Mouse (Mus musculus): Measurements from ENCODE around the gene Rnf146. TPM values are rescaled to one million over a fixed set of nuclear protein-coding genes. Genes with fewer than 3 reads are reported as not detected.
A peak's percentile ranks its signal among the peaks of the same experiment; 100 is the strongest.

Gene Rnf146
- polyA plus RNA-seq, 1 experiment from 2014 or later: 75.4 TPM

DNA sequence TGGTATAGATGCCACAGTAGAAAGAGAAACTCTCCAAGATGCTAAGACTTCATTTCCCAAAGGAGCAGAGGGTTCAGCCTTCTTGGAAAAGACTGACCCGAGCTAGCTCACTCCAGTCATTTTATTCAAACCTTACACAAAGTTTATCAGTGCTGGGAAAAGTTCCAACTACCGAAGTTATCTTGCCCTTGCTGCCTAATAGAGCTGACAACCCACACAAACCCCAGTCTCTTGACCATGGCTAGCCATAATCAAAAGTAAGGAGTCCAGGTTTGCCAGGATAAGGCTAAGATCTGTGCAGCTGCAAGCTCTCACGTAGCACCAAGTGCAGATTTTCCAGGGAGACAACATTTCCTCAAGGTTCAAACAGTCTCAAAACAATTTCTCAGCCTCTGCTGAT, 9.7 kb downstream of the Rnf146 start:
- Histone ChIP-seq H3K9me3 (ENCODE audit: control insufficient read depth, low read length) (no peaks in the 10 kb centered on the region), H3K27ac (ENCODE audit: low read depth, low read length) (no peak overlapping the region), H3K4me2 (ENCODE audit: low read depth) (no peak overlapping the region), H3K4me1 (ENCODE audit: control insufficient read depth, insufficient read depth, low read length) (no peaks in the 10 kb centered on the region), H3K4me3 (ENCODE audit: low read depth, low read length) (no peak overlapping the region), H3K36me3 (ENCODE audit: control insufficient read depth, insufficient read depth, low read length) (no peaks in the 10 kb centered on the region), H3K9ac (ENCODE audit: low read length) (no peak overlapping the region), H3K27me3 (ENCODE audit: control insufficient read depth, insufficient read depth, low read length) (no peaks in the 10 kb centered on the region)
- no peak for DNase-seq (ENCODE audit: low spot score)
- WGBS: 87% methylated on average over 3 of the region's 3 CpGs
- ATAC-seq (ENCODE audit: insufficient read depth, low FRiP score, low TSS enrichment): no peak

DNA sequence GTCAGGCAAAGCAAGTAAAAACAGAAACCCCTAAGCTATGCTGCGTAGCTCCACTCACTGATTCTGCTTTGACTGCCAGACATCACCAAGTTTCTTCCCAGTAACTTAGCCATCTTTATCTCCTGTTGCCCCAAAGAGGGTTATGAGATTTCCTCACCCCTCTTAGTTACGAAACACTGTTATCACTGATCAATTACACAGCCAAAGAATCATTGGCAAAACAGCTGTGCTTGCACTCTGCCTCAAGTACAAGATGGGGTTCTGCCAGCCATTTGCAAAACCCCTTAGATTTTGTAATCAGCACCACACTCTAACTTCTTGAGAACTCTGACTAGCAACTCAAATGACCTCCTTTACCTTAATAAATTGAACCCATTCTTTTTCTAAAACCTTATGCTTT, 10.8 kb downstream of the Rnf146 start:
- no peaks in the 10 kb centered on the region; the same call in 1 of the 2 replicates for H3K36me3 ChIP-seq (ENCODE audit: control insufficient read depth, insufficient read depth, low read length)

DNA sequence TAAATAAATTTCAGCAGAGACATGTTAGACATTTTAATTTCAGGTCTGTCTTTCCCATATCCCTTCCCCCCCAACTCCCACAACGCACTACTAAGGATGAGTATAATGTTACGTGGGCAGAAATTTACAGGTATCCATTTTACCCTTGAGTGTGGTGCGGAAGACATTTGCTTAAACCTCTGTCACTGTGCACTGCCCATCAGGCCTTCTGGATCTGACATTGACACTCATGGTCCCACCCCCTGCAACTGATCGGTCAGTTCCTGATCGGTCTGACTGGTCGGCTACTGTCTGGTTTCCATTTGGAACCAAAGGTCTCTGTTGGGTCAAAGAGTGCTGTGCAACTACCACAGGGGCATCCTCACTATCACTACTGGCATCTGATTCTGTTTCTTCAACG, 15.6 kb downstream of the Rnf146 start:
- DNase-seq (ENCODE audit: low spot score) (no peak), ATAC-seq (ENCODE audit: insufficient read depth, low FRiP score, low TSS enrichment) (no peak)
- Histone ChIP-seq H3K9ac (ENCODE audit: low read length) (no peak overlapping the region), H3K36me3 (ENCODE audit: control insufficient read depth, insufficient read depth, low read length) (peaks cover 2% of the 10 kb centered on the region), H3K4me2 (ENCODE audit: low read depth) (no peak overlapping the region), H3K4me3 (ENCODE audit: low read depth, low read length) (no peak overlapping the region), H3K27ac (ENCODE audit: low read depth, low read length) (no peak overlapping the region), H3K4me1 (ENCODE audit: control insufficient read depth, insufficient read depth, low read length) (no peaks in the 10 kb centered on the region), H3K9me3 (ENCODE audit: control insufficient read depth, low read length) (no peaks in the 10 kb centered on the region), H3K27me3 (ENCODE audit: control insufficient read depth, insufficient read depth, low read length) (no peaks in the 10 kb centered on the region)
- WGBS: 96% methylated on average over 7 of the region's 7 CpGs

More for the DNA sequence above, 10.8 kb downstream of the Rnf146 start:
- Histone ChIP-seq H3K9me3 (ENCODE audit: control insufficient read depth, low read length) (no peaks in the 10 kb centered on the region), H3K27me3 (ENCODE audit: control insufficient read depth, insufficient read depth, low read length) (no peaks in the 10 kb centered on the region), H3K9ac (ENCODE audit: low read length) (no peak overlapping the region), H3K4me2 (ENCODE audit: low read depth) (no peak overlapping the region), H3K4me3 (ENCODE audit: low read depth, low read length) (no peak overlapping the region), H3K4me1 (ENCODE audit: control insufficient read depth, insufficient read depth, low read length) (no peaks in the 10 kb centered on the region), H3K27ac (ENCODE audit: low read depth, low read length) (no peak overlapping the region)
- WGBS: 96% methylated on average over 2 of the region's 2 CpGs
- DNase-seq (ENCODE audit: low spot score): no peak
- ATAC-seq (ENCODE audit: insufficient read depth, low FRiP score, low TSS enrichment): no peak

DNA sequence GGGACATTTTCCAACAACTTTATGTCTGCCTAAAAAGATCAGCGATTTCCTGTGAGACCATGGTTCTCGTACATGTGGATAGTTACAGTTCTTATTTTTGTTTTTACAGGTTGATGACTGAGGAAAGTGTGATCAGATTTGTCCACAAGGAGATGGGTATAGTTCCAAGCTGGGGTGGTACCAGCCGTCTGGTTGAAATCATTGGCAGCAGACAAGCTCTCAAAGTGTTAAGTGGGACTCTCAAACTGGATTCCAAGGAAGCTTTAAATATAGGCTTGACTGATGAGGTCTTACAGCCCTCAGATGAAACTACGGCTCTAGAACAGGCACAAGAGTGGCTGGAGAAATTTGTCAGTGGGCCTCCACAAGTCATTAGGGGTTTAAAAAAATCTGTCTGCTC, 18.0 kb downstream of the Rnf146 start:
- no peak overlapping the region for H3K9ac ChIP-seq (ENCODE audit: low read length)
- H3K4me3 ChIP-seq (ENCODE audit: low read depth, low read length): no peak overlapping the region
- H3K27ac ChIP-seq (ENCODE audit: low read depth, low read length): no peak overlapping the region
- DNase-seq (ENCODE audit: low spot score): no peak
- WGBS: 92% methylated on average over 4 of the region's 4 CpGs
- H3K36me3 ChIP-seq (ENCODE audit: control insufficient read depth, insufficient read depth, low read length): peaks cover 2% of the 10 kb centered on the region
- no peak for ATAC-seq (ENCODE audit: insufficient read depth, low FRiP score, low TSS enrichment)
- H3K9me3 ChIP-seq (ENCODE audit: control insufficient read depth, low read length): no peaks in the 10 kb centered on the region
- H3K27me3 ChIP-seq (ENCODE audit: control insufficient read depth, insufficient read depth, low read length): no peaks in the 10 kb centered on the region
- H3K4me1 ChIP-seq (ENCODE audit: control insufficient read depth, insufficient read depth, low read length): no peaks in the 10 kb centered on the region
- no peak overlapping the region for H3K4me2 ChIP-seq (ENCODE audit: low read depth)

DNA sequence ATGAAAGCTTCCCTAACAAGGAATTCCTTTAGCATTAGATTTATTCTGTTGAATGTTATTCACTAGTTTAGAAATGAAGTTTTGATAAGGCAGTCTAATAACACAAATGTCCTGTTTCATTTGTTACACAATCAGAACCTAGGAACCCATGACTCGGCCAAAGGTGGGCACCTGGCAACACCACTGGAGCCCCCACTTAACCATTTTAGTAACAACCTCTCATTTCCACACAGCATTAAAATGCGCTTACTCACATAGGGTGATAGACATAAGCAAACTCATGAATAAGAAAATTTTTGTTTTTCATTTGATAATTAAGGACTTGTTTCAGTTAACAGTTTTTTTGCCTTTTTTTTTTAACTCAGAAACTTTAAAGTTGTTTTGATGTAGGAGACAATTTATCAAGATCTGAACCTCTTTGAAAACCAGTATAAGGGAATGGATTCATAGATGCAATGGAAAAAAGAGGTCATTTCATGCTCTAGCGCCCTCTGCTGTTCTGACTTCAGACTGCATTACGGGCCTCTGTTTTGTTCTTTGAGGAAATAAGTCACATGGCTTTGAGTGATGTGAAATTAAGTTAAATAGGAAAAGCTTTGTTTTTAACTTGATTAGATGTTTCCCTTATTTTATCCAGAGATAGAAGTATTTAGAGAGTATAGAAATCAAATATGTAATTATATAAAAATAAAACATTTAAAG, 23.7 kb downstream of the Rnf146 start:
- Histone ChIP-seq H3K4me2 (ENCODE audit: low read depth) (no peak overlapping the region), H3K4me3 (ENCODE audit: low read depth, low read length) (no peak overlapping the region), H3K27ac (ENCODE audit: low read depth, low read length) (no peak overlapping the region), H3K27me3 (ENCODE audit: control insufficient read depth, insufficient read depth, low read length) (no peaks in the 10 kb centered on the region), H3K9me3 (ENCODE audit: control insufficient read depth, low read length) (no peaks in the 10 kb centered on the region), H3K4me1 (ENCODE audit: control insufficient read depth, insufficient read depth, low read length) (no peaks in the 10 kb centered on the region), H3K36me3 (ENCODE audit: control insufficient read depth, insufficient read depth, low read length) (no peaks in the 10 kb centered on the region), H3K9ac (ENCODE audit: low read length) (no peak overlapping the region)
- ATAC-seq (ENCODE audit: insufficient read depth, low FRiP score, low TSS enrichment) (peak; percentile 28; the same call in 1 of the 2 replicates), DNase-seq (ENCODE audit: low spot score) (peak; percentile 76)
- 55% methylated on average over 4 of the region's 4 CpGs for WGBS

DNA sequence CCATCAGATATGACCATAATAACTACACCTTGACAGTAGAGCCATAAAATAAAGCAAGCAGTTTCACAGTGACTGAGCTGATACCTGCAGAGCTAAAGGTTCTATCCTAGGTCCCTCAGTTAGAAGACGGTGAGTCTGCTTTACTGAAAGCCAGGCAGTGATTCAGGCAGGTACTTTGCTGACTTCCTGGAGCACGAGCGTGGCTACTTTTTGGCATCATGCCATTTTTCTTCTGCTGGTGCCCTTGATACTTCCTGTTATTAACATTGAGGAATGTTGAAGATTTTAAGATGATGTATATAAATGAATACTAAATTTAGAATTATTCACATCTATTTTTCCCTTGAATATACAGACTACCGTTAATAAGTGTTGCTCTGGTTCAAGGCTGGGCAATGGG, 28.4 kb downstream of the Rnf146 start:
- DNase-seq (ENCODE audit: low spot score): no peak
- H3K36me3 ChIP-seq (ENCODE audit: control insufficient read depth, insufficient read depth, low read length): no peaks in the 10 kb centered on the region
- H3K4me2 ChIP-seq (ENCODE audit: low read depth): no peak overlapping the region
- H3K27me3 ChIP-seq (ENCODE audit: control insufficient read depth, insufficient read depth, low read length): no peaks in the 10 kb centered on the region
- H3K4me1 ChIP-seq (ENCODE audit: control insufficient read depth, insufficient read depth, low read length): no peaks in the 10 kb centered on the region
- H3K9me3 ChIP-seq (ENCODE audit: control insufficient read depth, low read length): no peaks in the 10 kb centered on the region
- WGBS: 88% methylated on average over 4 of the region's 4 CpGs
- no peak for ATAC-seq (ENCODE audit: insufficient read depth, low FRiP score, low TSS enrichment)
- H3K4me3 ChIP-seq (ENCODE audit: low read depth, low read length): no peak overlapping the region
- H3K27ac ChIP-seq (ENCODE audit: low read depth, low read length): no peak overlapping the region
- no peak overlapping the region for H3K9ac ChIP-seq (ENCODE audit: low read length)

DNA sequence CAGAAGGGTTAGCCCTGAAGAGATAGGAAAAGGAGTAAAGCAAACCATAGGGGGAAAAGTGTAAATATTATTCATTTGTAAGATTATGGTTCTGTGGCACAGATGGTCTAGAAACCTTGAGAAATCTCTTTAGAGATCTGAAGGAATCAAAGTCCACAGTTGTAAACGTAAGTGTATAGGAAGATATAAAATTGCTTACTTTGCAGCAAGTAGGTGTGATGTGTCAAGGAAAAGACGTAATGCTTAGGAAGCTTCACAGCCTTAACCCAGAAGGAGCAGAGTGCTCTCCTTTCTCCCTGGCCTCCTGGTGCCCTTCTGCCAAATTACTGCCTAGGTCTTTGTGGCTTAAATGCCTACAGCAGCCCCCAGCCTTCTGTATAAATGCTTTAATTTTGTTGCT, 37.4 kb downstream of the Rnf146 start:
- no peak overlapping the region for H3K27ac ChIP-seq (ENCODE audit: low read depth, low read length)
- H3K4me1 ChIP-seq (ENCODE audit: control insufficient read depth, insufficient read depth, low read length): no peaks in the 10 kb centered on the region
- H3K4me3 ChIP-seq (ENCODE audit: low read depth, low read length): no peak overlapping the region
- WGBS: 85% methylated on average over 2 of the region's 2 CpGs
- no peak overlapping the region for H3K4me2 ChIP-seq (ENCODE audit: low read depth)
- ATAC-seq (ENCODE audit: insufficient read depth, low FRiP score, low TSS enrichment) (no peak), DNase-seq (ENCODE audit: low spot score) (no peak)
- no peak overlapping the region for H3K9ac ChIP-seq (ENCODE audit: low read length)
- no peaks in the 10 kb centered on the region for H3K36me3 ChIP-seq (ENCODE audit: control insufficient read depth, insufficient read depth, low read length)
- H3K9me3 ChIP-seq (ENCODE audit: control insufficient read depth, low read length): no peaks in the 10 kb centered on the region
- no peaks in the 10 kb centered on the region for H3K27me3 ChIP-seq (ENCODE audit: control insufficient read depth, insufficient read depth, low read length)

DNA sequence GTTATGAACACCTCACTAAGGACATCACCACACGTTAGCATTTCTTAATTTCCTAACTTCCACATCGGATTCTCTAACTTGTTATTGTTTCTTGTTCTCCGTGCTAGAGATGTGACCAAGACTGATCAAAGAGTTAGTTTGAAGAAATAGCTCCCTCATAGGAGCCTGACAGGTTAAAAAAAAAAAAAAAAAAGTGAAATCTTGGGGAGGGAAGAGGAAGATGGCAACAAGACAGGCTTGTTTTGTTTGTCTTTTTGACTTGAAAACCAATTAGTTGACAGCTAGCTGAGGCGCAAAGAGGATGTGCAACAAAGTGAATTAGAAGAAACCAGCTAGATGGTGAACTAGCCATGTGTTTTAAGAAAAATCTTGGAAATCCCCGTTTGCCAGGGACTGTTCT, 48.3 kb downstream of the Rnf146 start:
- no peaks in the 10 kb centered on the region for H3K36me3 ChIP-seq (ENCODE audit: control insufficient read depth, insufficient read depth, low read length)
- no peak overlapping the region for H3K27ac ChIP-seq (ENCODE audit: low read depth, low read length)
- WGBS: 41% methylated on average over 5 of the region's 5 CpGs
- no peaks in the 10 kb centered on the region for H3K27me3 ChIP-seq (ENCODE audit: control insufficient read depth, insufficient read depth, low read length)
- DNase-seq (ENCODE audit: low spot score) (no peak), ATAC-seq (ENCODE audit: insufficient read depth, low FRiP score, low TSS enrichment) (no peak)
- H3K4me3 ChIP-seq (ENCODE audit: low read depth, low read length): peak overlapping the region; percentile 60
- H3K4me1 ChIP-seq (ENCODE audit: control insufficient read depth, insufficient read depth, low read length): no peaks in the 10 kb centered on the region
- H3K9me3 ChIP-seq (ENCODE audit: control insufficient read depth, low read length): no peaks in the 10 kb centered on the region
- H3K9ac ChIP-seq (ENCODE audit: low read length): no peak overlapping the region
- peak overlapping the region; percentile 40 for H3K4me2 ChIP-seq (ENCODE audit: low read depth)

DNA sequence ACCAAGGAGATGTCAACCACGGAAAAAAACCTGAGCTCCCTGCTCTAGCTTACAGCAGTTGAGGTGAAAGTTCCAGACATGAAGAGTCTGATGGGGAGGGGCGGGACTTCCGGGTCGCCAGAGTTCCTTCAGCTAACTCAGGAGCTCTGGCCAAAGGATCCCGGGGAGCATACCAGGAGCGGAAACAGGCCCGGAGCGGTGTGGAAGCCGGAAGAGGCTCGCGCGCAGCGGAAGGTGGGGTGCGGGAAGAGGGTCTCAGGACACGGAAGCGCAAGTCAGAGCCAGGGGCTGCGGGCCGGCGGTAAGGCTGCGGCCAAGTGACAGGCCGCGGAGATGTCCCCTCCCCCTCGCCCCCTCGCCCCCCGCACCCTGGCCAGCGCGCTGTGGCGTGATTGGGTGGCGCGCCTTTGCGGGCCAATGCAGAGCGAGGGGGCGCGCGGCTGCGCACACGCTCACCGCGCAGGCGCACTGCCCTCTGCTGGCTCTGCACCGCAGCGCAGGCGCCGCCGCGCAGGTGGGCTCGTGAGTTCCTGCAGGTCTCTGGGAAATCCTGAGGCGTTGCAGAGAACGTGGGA, 49.1 kb downstream of the Rnf146 start, which contains the start of gene Echdc1:
Gene Echdc1, plus strand, starts transcription at position 103 of the 575 bp plus-strand sequence.
- Histone ChIP-seq H3K27me3 (ENCODE audit: control insufficient read depth, insufficient read depth, low read length) (no peaks in the 10 kb centered on the region), H3K27ac (ENCODE audit: low read depth, low read length) (peak within 1 kb of the TSS; percentile 77; the same call in 1 of the 2 replicates), H3K36me3 (ENCODE audit: control insufficient read depth, insufficient read depth, low read length) (no peaks in the 10 kb centered on the region), H3K4me3 (ENCODE audit: low read depth, low read length) (peak within 1 kb of the TSS; percentile 60), H3K9me3 (ENCODE audit: control insufficient read depth, low read length) (no peaks in the 10 kb centered on the region), H3K4me2 (ENCODE audit: low read depth) (peak within 1 kb of the TSS; percentile 40), H3K4me1 (ENCODE audit: control insufficient read depth, insufficient read depth, low read length) (no peaks in the 10 kb centered on the region), H3K9ac (ENCODE audit: low read length) (peak within 1 kb of the TSS; percentile 77)
- DNase-seq (ENCODE audit: low spot score): peak; percentile 94
- under 1% methylated on average over 44 of the region's 49 CpGs for WGBS
- peak; percentile 99 for ATAC-seq (ENCODE audit: insufficient read depth, low FRiP score, low TSS enrichment)

Measured in neural tube, embryonic 11.5 days (tissue).